Mouse (Mus musculus) cerebellum, adult 2 months (tissue): ENCODE measurements around the gene Olfr536. TPM values are rescaled to one million over a fixed set of nuclear protein-coding genes. Genes with fewer than 3 reads are reported as not detected.

ENCODE experiments used
- polyA plus RNA-seq: library from polyadenylated mRNA; depleted of rRNA; stranded (reverse); fragments of >200 nt; gene quantifications from 2 replicates; pipeline ENCODE4 v1.2.3, GENCODE M21; 2012; rRNA removed

Gene Olfr536
- polyA plus RNA-seq, 1 experiment, result not detected

Other genes starting within 250 kb of the Olfr536 start
- not detected in 2 replicates for gene Olfr525, start 186.5 kb downstream of the Olfr536 start, polyA plus RNA-seq
- gene Olfr527, start 173.4 kb downstream of the Olfr536 start, polyA plus RNA-seq, result not detected in 2 replicates
- gene Olfr60, start 145.7 kb downstream of the Olfr536 start, polyA plus RNA-seq, result not detected in 2 replicates
- not detected in 2 replicates for gene Olfr530, start 131.1 kb downstream of the Olfr536 start, polyA plus RNA-seq
- gene Olfr531, start 104.5 kb downstream of the Olfr536 start, polyA plus RNA-seq, result not detected in 2 replicates
- not detected in 2 replicates for gene Olfr532, start 85.8 kb downstream of the Olfr536 start, polyA plus RNA-seq
- not detected in 2 replicates for gene Olfr533, start 44.0 kb downstream of the Olfr536 start, polyA plus RNA-seq
- not detected in 2 replicates for gene Olfr535, start 23.2 kb downstream of the Olfr536 start, polyA plus RNA-seq
- not detected in 2 replicates for gene Olfr538, start 60.5 kb upstream of the Olfr536 start, polyA plus RNA-seq
- not detected in 2 replicates for gene Olfr46, start 93.9 kb upstream of the Olfr536 start, polyA plus RNA-seq
- gene Olfr61, start 121.6 kb upstream of the Olfr536 start, polyA plus RNA-seq, result not detected in 2 replicates
- not detected in 2 replicates for gene Olfr53, start 139.1 kb upstream of the Olfr536 start, polyA plus RNA-seq
- not detected in 2 replicates for gene Olfr539, start 152.5 kb upstream of the Olfr536 start, polyA plus RNA-seq
- not detected in 2 replicates for gene Olfr45, start 174.6 kb upstream of the Olfr536 start, polyA plus RNA-seq
- not detected in 2 replicates for gene Olfr541, start 189.9 kb upstream of the Olfr536 start, polyA plus RNA-seq